Mouse (Mus musculus) stomach, postnatal 0 days (tissue): ENCODE results near the gene A430033K04Rik.

ENCODE experiments used
- CTCF ChIP-seq: IDR thresholded peaks from 2 replicates; pipeline ENCODE4 v1.5.1; 2016; ENCODE audit warnings: antibody characterized with exemption, low read depth, mild to moderate bottlenecking, moderate library complexity
- EP300 ChIP-seq: optimal IDR thresholded peaks from 2 replicates; pipeline ENCODE3; 2016; ENCODE audit warnings: antibody characterized with exemption

GRCm38 (mm10) chr5:138694496-138695167 lies 72.0 kb downstream of the A430033K04Rik start:
- TF ChIP-seq EP300 (no peak), CTCF (no peak)
